Mouse (Mus musculus) liver, embryonic 11.5 days (tissue): ENCODE measurements around the gene Bet1l. TPM values are rescaled to one million over a fixed set of nuclear protein-coding genes. Genes with fewer than 3 reads are reported as not detected.

Experiments
- ATAC-seq: fragments of 200-750 bp; cut with Nextera tagmentation; replicated peaks from 2 replicates; pipeline ENCODE4 v1.8.0; 2017; ENCODE audit warnings: moderate number of reproducible peaks, mild to moderate bottlenecking, moderate TSS enrichment, moderate library complexity; ENCODE audit not compliant: low FRiP score
- DNase-seq: peaks from one replicate; pipeline ENCODE4 v3.0.0-alpha.2; 2017; ENCODE audit warnings: low spot score
- H3K27ac ChIP-seq: fragments of 300-500 bp; sonication (generic); 2 replicates; pipeline ENCODE4 v1.5.1; 2014; ENCODE audit warnings: mild to moderate bottlenecking, low read depth, low read length, control low read depth
- H3K27me3 ChIP-seq: fragments of 300-500 bp; sonication (generic); replicated peaks from 2 replicates; pipeline ENCODE4 v1.6.1; 2014; ENCODE audit warnings: low read length, mixed read lengths; ENCODE audit not compliant: control insufficient read depth, insufficient read depth
- H3K36me3 ChIP-seq: fragments of 300-500 bp; sonication (generic); 2 replicates; pipeline ENCODE4 v1.6.1; 2014; ENCODE audit warnings: mild to moderate bottlenecking, low read length, moderate library complexity, mixed read lengths; ENCODE audit not compliant: control insufficient read depth, insufficient read depth
- H3K4me1 ChIP-seq: fragments of 300-500 bp; sonication (generic); replicated peaks from 2 replicates; pipeline ENCODE4 v1.6.1; 2014; ENCODE audit warnings: low read length, mixed read lengths; ENCODE audit not compliant: control insufficient read depth, insufficient read depth
- H3K4me2 ChIP-seq: fragments of 300-500 bp; sonication (generic); 2 replicates; pipeline ENCODE4 v1.6.1; 2014; ENCODE audit warnings: mild to moderate bottlenecking, control low read depth, moderate library complexity
- H3K4me3 ChIP-seq: fragments of 300-500 bp; sonication (generic); 2 replicates; pipeline ENCODE4 v1.5.1; 2014; ENCODE audit warnings: low read depth, low read length, control low read depth
- H3K9ac ChIP-seq: fragments of 300-500 bp; sonication (generic); 2 replicates; pipeline ENCODE4 v1.6.1; 2014; ENCODE audit warnings: low read depth, low read length, control low read depth
- H3K9me3 ChIP-seq: fragments of 300-500 bp; sonication (generic); 2 replicates; pipeline ENCODE4 v1.6.1; 2016; ENCODE audit warnings: low read length, inconsistent platforms, mixed read lengths; ENCODE audit not compliant: control insufficient read depth
- WGBS: fragments of 180-500 bp; shearing (Covaris S2); extraction: QIAGEN DNeasy Blood & Tissue Kit; methylation state at CpG from one replicate; pipeline ENCODE4 v1.1.7; 2014; 5-methylcytosine and 5-hydroxymethylcytosine counted together
- polyA plus RNA-seq: library from polyadenylated mRNA; unstranded; fragments of >200 nt; fragmentation: Nextera tagmentation; extraction: Ambion mirVana; gene quantifications from 2 replicates; pipeline ENCODE4 v1.2.1, GENCODE M21; 2014

Gene Bet1l
- 21.5 and 25.1 TPM in 2 replicates for polyA plus RNA-seq

DNA sequence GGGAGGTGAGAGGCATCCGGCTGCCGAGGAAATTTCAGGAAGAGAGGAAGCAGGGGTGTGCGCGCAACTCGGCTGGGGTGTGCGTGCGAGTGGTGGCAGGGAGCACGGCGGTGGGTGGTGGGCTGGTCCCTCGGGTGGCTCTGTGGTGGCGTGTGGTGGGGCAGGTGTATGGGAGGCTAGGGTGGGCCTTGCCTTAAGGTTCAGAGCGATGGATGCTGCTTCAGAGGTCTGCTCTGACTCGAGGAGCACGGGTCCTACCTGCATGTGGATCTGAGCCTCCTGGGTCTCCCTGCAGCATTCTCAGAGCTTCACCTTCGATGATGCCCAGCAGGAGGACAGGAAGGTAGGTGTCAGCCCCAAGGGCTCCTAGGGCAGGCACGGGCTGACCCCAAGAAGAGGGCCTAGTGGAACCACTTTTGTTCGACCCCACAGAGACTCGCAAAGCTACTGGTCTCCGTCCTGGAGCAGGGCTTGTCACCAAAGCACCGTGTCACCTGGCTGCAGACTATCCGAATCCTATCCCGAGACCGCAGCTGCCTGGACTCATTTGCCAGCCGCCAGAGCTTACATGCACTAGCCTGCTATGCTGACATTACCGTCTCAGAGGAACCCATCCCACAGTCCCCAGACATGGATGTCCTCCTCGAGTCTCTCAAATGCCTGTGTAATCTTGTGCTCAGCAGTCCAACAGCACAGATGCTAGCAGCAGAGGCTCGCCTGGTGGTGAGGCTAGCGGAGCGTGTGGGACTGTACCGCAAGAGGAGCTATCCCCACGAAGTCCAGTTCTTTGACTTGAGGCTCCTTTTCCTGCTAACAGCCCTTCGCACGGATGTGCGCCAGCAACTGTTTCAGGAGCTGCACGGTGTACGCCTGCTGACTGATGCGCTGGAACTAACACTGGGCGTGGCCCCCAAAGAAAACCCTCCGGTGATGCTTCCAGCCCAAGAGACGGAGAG, at the start of gene Bet1l:
Bet1l (minus strand) TSS at position 28 of the 956 bp plus-strand sequence.
- Histone ChIP-seq H3K4me2 (peak within 1 kb of the TSS; percentile 99), H3K9me3 (no peaks in the 10 kb centered on the region), H3K27ac (peak within 1 kb of the TSS; percentile 95), H3K4me1 (peaks cover 22% of the 10 kb centered on the region), H3K9ac (peak within 1 kb of the TSS; percentile 91), H3K36me3 (peaks cover 43% of the 10 kb centered on the region), H3K4me3 (peak within 1 kb of the TSS; percentile 67), H3K27me3 (no peaks in the 10 kb centered on the region)
- peak; percentile 44 for DNase-seq
- 30% methylated on average over 40 of the region's 40 CpGs for WGBS
- ATAC-seq, result peak; percentile 32

DNA sequence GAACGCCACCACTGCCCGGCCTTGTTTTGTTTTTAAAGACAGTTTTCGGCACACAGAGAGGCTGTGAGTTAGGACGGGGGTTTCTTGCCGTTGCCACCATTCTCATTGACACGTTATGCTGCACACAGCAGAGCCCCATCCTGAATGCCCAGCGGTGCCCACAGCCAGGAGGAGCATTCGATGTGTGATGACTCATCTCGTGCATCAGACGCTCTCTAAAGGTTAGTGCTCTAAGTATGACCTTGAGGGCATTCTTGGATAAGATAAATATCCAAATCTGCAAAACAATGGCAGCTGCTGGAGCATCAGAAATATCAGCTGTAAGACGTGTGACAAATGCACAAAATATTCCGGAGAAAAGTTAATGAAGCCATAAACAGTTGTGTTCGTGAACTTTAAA, 49.8 kb upstream of the Bet1l start:
- WGBS, result 76% methylated on average over 13 of the region's 13 CpGs
- H3K9me3 ChIP-seq, result no peaks in the 10 kb centered on the region
- H3K4me3 ChIP-seq, result no peak overlapping the region
- H3K9ac ChIP-seq, result no peak overlapping the region
- ATAC-seq, result no peak
- no peak overlapping the region for H3K4me2 ChIP-seq
- H3K4me1 ChIP-seq, result peaks cover 6% of the 10 kb centered on the region
- no peaks in the 10 kb centered on the region for H3K27me3 ChIP-seq
- no peak overlapping the region; the same call in 1 of the 2 replicates for H3K27ac ChIP-seq
- H3K36me3 ChIP-seq, result no peaks in the 10 kb centered on the region
- no peak for DNase-seq

DNA sequence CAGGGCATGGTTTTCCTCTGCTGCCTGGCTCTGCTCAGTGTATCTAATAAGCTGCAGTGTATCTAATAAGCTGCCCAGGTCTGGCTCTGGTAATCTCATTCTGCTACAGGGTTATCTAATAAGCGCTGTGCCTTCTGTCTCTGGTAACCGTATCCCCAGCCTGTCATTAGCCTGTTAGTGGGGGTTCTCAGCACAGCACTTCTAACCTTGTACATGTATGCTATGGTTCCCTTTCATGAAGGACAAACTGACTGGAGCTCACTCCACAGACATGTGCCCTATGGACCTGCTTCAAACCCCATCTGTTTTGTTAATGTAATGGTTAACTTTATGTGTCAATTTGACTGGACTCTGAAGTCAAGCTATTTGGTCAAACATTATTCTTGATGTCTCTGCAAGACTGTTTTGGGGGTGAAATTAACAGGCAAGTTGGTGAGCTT, 48.3 kb upstream of the Bet1l start:
- peak; percentile 30 for ATAC-seq
- Histone ChIP-seq H3K36me3 (no peaks in the 10 kb centered on the region), H3K4me2 (peak overlapping the region; percentile 42), H3K9ac (0 out of 2 replicates have a peak overlapping the region, but pooled peaks have one; percentile 20), H3K27ac (peak overlapping the region; percentile 52), H3K4me3 (no peak overlapping the region), H3K9me3 (no peaks in the 10 kb centered on the region), H3K27me3 (no peaks in the 10 kb centered on the region), H3K4me1 (peaks cover 6% of the 10 kb centered on the region)
- 49% methylated on average over 2 of the region's 2 CpGs for WGBS
- DNase-seq, result no peak

DNA sequence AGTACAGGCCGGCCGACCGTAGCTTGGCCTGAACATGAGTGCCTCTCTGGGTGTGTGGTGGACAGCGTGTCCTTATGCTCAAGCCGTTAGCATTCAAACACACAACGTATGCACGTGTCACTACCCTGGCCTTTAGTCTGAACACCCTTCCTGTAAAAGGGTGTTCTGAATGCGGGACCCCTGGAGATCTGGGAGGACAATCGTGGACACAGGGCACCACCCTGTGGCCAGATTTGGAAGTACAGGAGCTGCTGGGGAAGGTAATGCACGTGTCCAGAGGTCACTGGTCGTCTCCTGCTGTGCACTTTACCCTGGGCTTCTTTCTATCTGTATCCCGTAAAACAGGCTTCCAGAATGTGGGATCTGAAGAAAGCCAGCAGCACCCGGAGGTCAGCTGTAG, 45.8 kb upstream of the Bet1l start:
- Histone ChIP-seq H3K27me3 (no peaks in the 10 kb centered on the region), H3K4me2 (no peak overlapping the region), H3K9ac (no peak overlapping the region), H3K9me3 (no peaks in the 10 kb centered on the region), H3K36me3 (peaks cover 5% of the 10 kb centered on the region), H3K4me3 (no peak overlapping the region), H3K27ac (no peak overlapping the region), H3K4me1 (no peaks in the 10 kb centered on the region; the same call in 1 of the 2 replicates)
- peak; percentile 46 for ATAC-seq
- 30% methylated on average over 13 of the region's 13 CpGs for WGBS
- DNase-seq, result peak; percentile 79

DNA sequence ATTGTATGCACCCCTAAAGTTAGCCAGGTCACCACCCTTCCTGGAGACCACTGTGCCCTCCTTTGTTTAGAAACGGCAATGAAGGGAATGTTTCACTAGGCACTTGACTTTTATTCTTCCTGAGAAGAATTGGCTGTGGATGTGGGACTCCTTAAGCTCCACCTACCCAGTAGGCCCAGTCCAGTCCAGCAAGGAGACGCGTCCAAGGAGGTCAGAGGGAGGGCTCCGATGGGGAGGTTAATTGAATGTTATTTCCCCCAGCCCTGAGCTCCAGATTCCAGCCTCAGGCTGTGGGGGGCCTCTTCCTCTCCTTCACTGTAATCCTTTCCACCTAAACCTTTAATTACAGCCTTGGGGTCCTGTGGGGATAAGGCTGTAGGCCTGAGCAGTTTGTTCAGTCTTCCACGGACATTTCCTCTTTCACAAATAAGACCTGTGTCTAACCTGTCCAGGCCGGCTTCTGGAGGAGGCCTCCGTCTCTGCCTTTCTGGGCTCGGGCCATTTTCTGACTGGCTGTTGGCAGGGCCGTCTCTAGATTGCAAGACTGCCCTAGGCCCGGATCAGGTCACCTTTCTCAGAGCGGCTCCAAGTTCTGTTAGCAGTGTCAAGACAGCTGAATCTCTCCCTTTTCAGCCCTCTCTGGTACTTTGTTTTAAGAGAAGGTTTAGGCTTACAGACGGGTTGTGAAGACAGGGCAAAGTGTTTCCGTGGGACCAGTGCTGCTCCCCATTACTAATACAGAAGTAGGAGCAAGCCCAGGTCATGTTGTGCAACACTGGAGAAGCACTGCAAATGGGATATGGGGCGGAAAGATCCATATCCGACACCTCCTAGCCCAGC, 44.9 kb upstream of the Bet1l start:
- H3K9me3 ChIP-seq, result no peaks in the 10 kb centered on the region
- H3K36me3 ChIP-seq, result peaks cover 14% of the 10 kb centered on the region
- no peak overlapping the region for H3K27ac ChIP-seq
- H3K4me3 ChIP-seq, result no peak overlapping the region
- 80% methylated on average over 15 of the region's 15 CpGs for WGBS
- H3K27me3 ChIP-seq, result no peaks in the 10 kb centered on the region
- DNase-seq, result no peak
- H3K9ac ChIP-seq, result no peak overlapping the region
- H3K4me1 ChIP-seq, result no peaks in the 10 kb centered on the region; the same call in 1 of the 2 replicates
- ATAC-seq, result no peak
- no peak overlapping the region for H3K4me2 ChIP-seq

DNA sequence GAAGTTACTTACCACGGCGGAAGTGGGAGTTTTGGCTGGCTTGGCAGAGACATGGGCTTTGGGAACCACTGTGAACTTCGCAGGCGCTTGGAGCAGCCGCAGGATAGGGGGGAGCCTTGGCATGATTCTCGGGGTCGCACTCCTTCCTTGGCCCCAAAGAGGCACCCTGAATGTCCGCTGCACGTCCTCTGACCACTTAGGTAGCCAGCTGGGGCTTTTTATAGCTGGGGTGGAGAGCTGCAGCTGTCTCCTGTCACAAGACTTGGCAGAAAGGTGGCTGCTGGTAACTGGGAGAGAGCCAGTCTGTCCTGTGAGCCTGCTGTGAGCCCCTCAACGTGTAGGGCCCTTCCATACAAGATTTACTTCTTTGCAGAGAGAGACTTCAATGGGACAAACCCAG, 42.8 kb upstream of the Bet1l start, which contains the start of gene Cox8b:
Cox8b (minus strand) TSS at position 227 of the 400 bp plus-strand sequence.
- DNase-seq (no peak), ATAC-seq (no peak)
- no peak within 1 kb of the TSS for H3K4me2 ChIP-seq
- H3K9me3 ChIP-seq, result no peaks in the 10 kb centered on the region
- H3K4me1 ChIP-seq, result no peaks in the 10 kb centered on the region
- H3K9ac ChIP-seq, result no peak within 1 kb of the TSS
- H3K36me3 ChIP-seq, result peaks cover 16% of the 10 kb centered on the region
- no peak within 1 kb of the TSS for H3K4me3 ChIP-seq
- no peak within 1 kb of the TSS for H3K27ac ChIP-seq
- H3K27me3 ChIP-seq, result no peaks in the 10 kb centered on the region
- 77% methylated on average over 10 of the region's 10 CpGs for WGBS

DNA sequence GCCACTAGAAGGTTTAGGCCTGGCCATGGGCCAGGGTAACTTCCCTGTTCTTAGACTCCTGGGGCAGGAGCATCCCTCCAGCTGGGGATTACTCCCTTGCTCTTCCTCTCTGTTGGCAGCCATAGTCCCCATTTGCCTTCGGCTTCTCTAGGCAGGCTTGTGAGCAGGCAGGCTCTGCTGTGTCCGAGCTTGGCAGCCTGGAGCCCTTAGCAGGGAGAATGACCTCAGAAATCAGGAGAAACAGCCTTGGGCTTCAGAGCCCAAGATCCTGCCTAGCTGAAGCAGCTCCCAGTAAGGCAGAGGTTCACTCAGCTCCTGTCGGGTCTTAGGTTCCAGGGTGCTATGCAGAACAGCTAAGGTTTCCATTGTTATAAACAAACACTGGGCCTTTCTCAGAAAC, 41.7 kb upstream of the Bet1l start:
- H3K27ac ChIP-seq, result no peak overlapping the region
- H3K4me2 ChIP-seq, result no peak overlapping the region
- H3K4me1 ChIP-seq, result no peaks in the 10 kb centered on the region
- no peak overlapping the region for H3K4me3 ChIP-seq
- no peaks in the 10 kb centered on the region for H3K9me3 ChIP-seq
- ATAC-seq, result no peak
- WGBS, result 82% methylated on average over 3 of the region's 3 CpGs
- no peak overlapping the region for H3K9ac ChIP-seq
- no peaks in the 10 kb centered on the region for H3K27me3 ChIP-seq
- peaks cover 21% of the 10 kb centered on the region for H3K36me3 ChIP-seq
- DNase-seq, result no peak

DNA sequence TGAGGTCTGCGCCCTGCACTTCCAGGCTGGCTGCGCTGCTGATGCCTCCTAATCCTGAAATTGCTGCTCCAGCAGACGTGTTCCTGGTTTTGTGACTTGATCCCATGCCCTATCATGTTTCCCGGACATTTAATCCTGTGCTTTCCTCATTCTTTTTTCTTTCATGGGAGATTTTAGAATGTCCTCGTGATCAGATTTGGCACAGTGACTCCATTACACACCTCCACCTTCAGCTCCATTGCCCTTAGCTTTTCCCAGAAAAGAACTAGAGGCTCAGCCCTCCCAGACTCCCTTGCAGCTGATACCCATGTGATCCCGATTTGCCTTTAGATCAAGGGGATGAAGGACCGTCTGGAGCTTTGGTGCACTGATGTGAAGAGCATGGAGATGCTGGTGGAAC, 40.5 kb upstream of the Bet1l start:
- Histone ChIP-seq H3K4me2 (no peak overlapping the region), H3K4me1 (no peaks in the 10 kb centered on the region), H3K4me3 (no peak overlapping the region), H3K36me3 (peaks cover 25% of the 10 kb centered on the region), H3K27ac (no peak overlapping the region), H3K27me3 (no peaks in the 10 kb centered on the region), H3K9me3 (no peaks in the 10 kb centered on the region), H3K9ac (no peak overlapping the region)
- WGBS, result 87% methylated on average over 7 of the region's 7 CpGs
- DNase-seq (no peak), ATAC-seq (no peak)
